Mouse (Mus musculus) hindbrain, embryonic 11.5 days (tissue): ENCODE data around the gene Dnajc30. TPM values are rescaled to one million over a fixed set of nuclear protein-coding genes. Genes with fewer than 3 reads are reported as not detected.

Source experiments
- ATAC-seq: fragments of 200-750 bp; cut with Nextera tagmentation; 2 replicates; pipeline ENCODE4 v1.8.0; 2017; ENCODE audit warnings: mild to moderate bottlenecking, moderate TSS enrichment, moderate library complexity; ENCODE audit not compliant: low FRiP score
- DNase-seq: peaks from one replicate; pipeline ENCODE4 v3.0.0-alpha.2; 2015; ENCODE audit warnings: low spot score
- H3K27ac ChIP-seq: fragments of 300-500 bp; sonication (generic); 2 replicates; pipeline ENCODE4 v1.5.1; 2014; ENCODE audit warnings: mild to moderate bottlenecking, low read depth, low read length
- H3K27me3 ChIP-seq: fragments of 300-500 bp; sonication (generic); 2 replicates; pipeline ENCODE4 v1.6.1; 2014; ENCODE audit warnings: mild to moderate bottlenecking, low read length, moderate library complexity, mixed read lengths; ENCODE audit not compliant: control insufficient read depth, insufficient read depth
- H3K36me3 ChIP-seq: fragments of 300-500 bp; sonication (generic); 2 replicates; pipeline ENCODE4 v1.6.1; 2014; ENCODE audit warnings: mild to moderate bottlenecking, low read length, moderate library complexity, mixed read lengths; ENCODE audit not compliant: control insufficient read depth, insufficient read depth
- H3K4me1 ChIP-seq: fragments of 300-500 bp; sonication (generic); replicated peaks from 2 replicates; pipeline ENCODE4 v1.6.1; 2014; ENCODE audit warnings: low read length, mixed read lengths; ENCODE audit not compliant: control insufficient read depth, insufficient read depth
- H3K4me2 ChIP-seq: fragments of 300-500 bp; sonication (generic); replicated peaks from 2 replicates; pipeline ENCODE4 v1.6.1; 2014; ENCODE audit warnings: mild to moderate bottlenecking, low read depth, low read length
- H3K4me3 ChIP-seq: fragments of 300-500 bp; sonication (generic); 2 replicates; pipeline ENCODE4 v1.5.1; 2014; ENCODE audit warnings: low read depth, low read length
- H3K9ac ChIP-seq: fragments of 300-500 bp; sonication (generic); 2 replicates; pipeline ENCODE4 v1.6.1; 2014; ENCODE audit warnings: low read depth, low read length
- H3K9me3 ChIP-seq: fragments of 300-500 bp; sonication (generic); 2 replicates; pipeline ENCODE4 v1.6.1; 2016; ENCODE audit warnings: low read length; ENCODE audit not compliant: control insufficient read depth
- WGBS: fragments of 180-500 bp; shearing (Covaris S2); extraction: QIAGEN DNeasy Blood & Tissue Kit; methylation state at CpG from one replicate; pipeline ENCODE4 v1.1.7; 2014; 5-methylcytosine and 5-hydroxymethylcytosine counted together
- polyA plus RNA-seq: library from polyadenylated mRNA; unstranded; fragments of >200 nt; fragmentation: Nextera tagmentation; extraction: Ambion mirVana; gene quantifications from 2 replicates; pipeline ENCODE4 v1.2.1, GENCODE M21; 2014

Dnajc30 gene
- polyA plus RNA-seq, 1 experiment from 2014 or later: 29.2 TPM

DNA sequence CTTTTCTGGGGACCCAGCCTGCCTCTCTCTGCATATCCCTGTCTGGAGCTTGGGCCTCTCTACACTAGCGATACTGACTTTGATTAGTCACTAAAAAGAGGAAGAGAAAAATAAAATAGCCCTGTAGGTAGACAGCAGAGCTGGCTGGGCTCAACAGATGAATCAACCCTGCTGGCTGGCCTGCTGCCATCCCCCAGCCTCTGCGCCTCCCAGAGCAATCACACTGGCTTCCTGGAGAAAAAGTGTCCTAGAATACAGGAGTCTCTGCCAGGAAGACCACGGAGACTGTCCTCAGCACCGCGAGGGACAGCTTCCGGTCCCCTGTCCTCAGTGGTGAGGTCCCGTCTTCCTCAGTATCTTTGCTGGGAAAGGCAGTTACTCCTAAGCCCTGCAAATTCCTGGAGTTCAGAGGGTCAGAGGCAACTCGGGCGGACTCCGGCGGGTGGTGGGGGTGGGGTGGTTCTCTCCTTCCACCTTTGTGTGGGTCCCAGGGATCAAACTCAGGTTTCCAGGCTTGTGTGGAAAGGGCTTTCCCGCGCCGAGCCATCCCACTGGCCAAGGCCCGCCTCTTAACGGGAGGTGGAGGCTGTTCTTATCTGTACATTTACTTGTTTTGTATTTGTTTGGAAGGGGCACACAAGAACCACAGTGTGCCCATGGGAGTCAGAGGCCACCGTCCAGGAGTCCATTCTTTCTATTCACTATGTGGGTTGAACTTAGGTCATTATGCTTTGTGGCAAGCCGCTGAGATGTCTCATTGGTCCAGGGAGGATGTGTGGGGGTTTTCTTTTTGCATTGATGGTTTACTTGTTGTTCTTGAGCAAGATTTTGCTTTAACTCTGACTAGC, 34.8 kb upstream of the Dnajc30 start:
- Histone ChIP-seq H3K9me3 (no peaks in the 10 kb centered on the region), H3K4me1 (no peaks in the 10 kb centered on the region), H3K27ac (no peak overlapping the region), H3K9ac (no peak overlapping the region), H3K27me3 (no peaks in the 10 kb centered on the region), H3K4me3 (no peak overlapping the region), H3K36me3 (no peaks in the 10 kb centered on the region), H3K4me2 (no peak overlapping the region)
- no peak for ATAC-seq
- 56% methylated on average over 18 of the region's 18 CpGs for WGBS
- DNase-seq: no peak

DNA sequence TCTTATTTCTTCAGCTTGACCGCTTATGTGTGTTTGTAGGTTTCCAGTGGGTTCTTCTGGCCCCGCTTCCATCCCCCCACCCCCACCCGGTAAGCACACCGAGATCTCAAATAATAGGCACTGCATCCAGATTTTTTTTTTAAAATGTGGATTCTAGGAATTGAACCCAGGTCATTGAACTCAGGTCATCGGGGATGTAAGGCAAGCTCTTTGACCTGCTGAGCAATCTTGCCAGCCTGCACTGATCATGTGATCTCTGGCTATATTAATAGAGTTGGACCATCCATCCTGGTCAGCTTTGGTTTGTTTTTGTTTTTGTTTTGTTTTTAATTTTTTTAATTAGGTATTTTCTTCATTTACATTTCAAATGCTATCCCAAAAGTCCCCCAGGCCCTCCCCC, 31.4 kb upstream of the Dnajc30 start:
- Histone ChIP-seq H3K4me2 (no peak overlapping the region), H3K36me3 (no peaks in the 10 kb centered on the region), H3K4me3 (no peak overlapping the region), H3K9ac (no peak overlapping the region), H3K9me3 (no peaks in the 10 kb centered on the region), H3K27ac (no peak overlapping the region), H3K27me3 (no peaks in the 10 kb centered on the region), H3K4me1 (no peaks in the 10 kb centered on the region)
- no peak for DNase-seq
- no peak for ATAC-seq
- 93% methylated on average over 5 of the region's 5 CpGs for WGBS

DNA sequence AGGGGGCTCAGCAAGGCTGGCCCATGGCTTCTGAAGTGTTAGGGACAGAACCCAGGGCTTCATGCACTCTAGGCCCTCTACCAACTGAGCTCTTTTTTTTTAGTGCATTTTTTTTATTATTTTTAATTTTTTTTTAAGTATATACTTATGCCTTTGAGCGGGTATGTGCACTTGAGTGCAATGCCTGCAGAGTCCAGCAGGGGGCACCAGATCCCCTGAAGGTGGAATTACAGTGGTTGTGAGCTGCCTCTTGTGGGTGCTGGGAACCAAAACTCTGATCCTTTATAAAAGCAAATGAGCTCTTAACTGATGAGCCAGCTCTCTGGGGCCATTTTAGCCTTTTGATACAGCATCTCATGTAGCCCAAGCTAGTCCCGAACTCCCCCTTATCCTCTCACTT, 29.4 kb upstream of the Dnajc30 start:
- no peak overlapping the region for H3K4me3 ChIP-seq
- no peaks in the 10 kb centered on the region for H3K36me3 ChIP-seq
- no peak overlapping the region for H3K4me2 ChIP-seq
- H3K27me3 ChIP-seq: no peaks in the 10 kb centered on the region
- ATAC-seq (no peak), DNase-seq (no peak)
- H3K4me1 ChIP-seq: no peaks in the 10 kb centered on the region
- H3K27ac ChIP-seq: no peak overlapping the region
- WGBS: 100% methylated on average over 2 of the region's 2 CpGs
- no peak overlapping the region for H3K9ac ChIP-seq
- no peaks in the 10 kb centered on the region for H3K9me3 ChIP-seq

DNA sequence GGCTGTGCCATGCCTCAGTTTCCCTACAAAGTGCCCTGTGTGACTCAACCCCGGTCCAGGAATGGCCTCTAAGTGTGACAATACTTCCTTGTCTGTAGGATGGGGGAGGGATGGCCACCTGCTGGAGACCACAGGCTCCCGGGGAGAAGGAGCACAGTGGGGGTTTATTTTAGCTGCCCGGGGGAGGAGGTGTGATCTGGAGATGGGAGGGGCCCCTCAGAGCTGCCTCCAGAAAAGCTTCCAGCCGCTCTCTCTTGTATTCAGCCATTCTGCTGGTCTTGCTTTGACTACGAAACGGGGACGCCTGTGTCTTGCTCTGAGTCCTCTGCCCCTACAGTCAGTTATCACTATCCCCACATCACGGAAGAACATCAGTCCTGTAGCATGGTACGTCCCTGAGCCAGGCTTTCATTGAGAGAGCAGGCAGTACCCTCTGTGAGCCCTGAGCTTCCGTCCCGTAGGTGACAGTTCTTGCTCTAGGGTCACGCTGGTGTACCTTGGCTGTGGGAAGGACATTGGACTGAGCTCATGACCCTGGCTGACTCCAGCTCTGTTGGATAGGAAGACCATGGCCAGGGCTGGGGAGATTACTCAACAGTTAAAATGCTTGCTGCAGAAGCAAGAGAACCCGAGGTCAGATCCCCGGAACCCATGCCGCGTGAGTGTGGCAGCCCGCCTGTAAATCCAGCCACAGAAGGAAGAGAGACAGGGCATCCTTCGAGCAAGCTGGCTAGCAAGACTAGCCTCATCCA, 28.2 kb upstream of the Dnajc30 start:
- no peaks in the 10 kb centered on the region for H3K36me3 ChIP-seq
- no peak overlapping the region for H3K9ac ChIP-seq
- H3K4me3 ChIP-seq: no peak overlapping the region
- no peaks in the 10 kb centered on the region for H3K9me3 ChIP-seq
- WGBS: 66% methylated on average over 18 of the region's 18 CpGs
- no peaks in the 10 kb centered on the region for H3K4me1 ChIP-seq
- ATAC-seq (no peak), DNase-seq (no peak)
- H3K4me2 ChIP-seq: no peak overlapping the region
- no peak overlapping the region for H3K27ac ChIP-seq
- no peaks in the 10 kb centered on the region for H3K27me3 ChIP-seq

DNA sequence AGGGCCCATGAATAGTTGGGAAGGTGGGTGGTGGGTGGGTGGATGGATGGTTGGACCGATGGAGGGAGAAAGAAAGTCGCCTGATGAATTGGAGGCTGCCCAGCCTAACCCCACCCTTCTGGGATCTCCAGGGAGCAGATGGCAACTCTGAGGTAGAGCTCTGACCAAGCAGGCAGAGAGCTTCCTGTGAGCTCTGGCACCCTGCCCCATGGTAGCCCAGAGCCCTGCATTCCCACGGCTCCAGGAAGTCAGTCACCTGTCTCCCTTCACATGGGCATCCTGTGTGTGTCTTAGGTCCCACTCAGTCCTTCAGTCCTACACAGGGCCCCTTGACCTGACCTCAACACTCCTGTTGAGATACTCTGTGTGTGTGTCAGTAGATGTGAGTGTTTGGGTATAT, 26.1 kb upstream of the Dnajc30 start:
- Histone ChIP-seq H3K36me3 (no peaks in the 10 kb centered on the region), H3K27me3 (no peaks in the 10 kb centered on the region; the same call in 1 of the 2 replicates), H3K4me3 (no peak overlapping the region), H3K4me2 (no peak overlapping the region), H3K9ac (no peak overlapping the region), H3K4me1 (0 out of 2 replicates have a peak, but pooled peaks cover 2% of the 10 kb centered on the region), H3K9me3 (no peaks in the 10 kb centered on the region), H3K27ac (no peak overlapping the region)
- WGBS: 83% methylated on average over 3 of the region's 3 CpGs
- ATAC-seq: no peak
- DNase-seq: no peak

DNA sequence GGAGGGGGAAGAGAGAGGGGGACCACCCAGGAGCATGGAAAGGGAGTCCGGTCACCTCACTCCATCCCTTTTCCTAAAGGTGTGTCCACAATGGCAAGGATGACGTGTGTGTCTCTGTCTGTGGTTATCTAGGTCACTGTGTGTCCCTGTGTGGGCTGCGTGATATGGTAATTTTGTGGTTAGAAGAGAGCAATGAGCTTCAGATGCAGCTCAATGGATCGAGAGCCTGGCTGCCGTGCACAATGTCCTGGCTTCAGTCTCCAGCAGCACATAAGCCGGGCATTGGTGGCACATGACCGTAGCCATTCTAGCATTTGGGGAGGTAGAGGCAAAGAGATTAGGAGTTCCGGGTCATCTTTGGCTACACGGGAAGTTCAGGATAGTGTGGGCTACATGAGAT, 24.5 kb upstream of the Dnajc30 start:
- no peak for DNase-seq
- Histone ChIP-seq H3K4me2 (no peak overlapping the region), H3K27ac (no peak overlapping the region), H3K4me3 (no peak overlapping the region), H3K9me3 (no peaks in the 10 kb centered on the region), H3K36me3 (no peaks in the 10 kb centered on the region), H3K27me3 (no peaks in the 10 kb centered on the region; the same call in 1 of the 2 replicates), H3K4me1 (0 out of 2 replicates have a peak, but pooled peaks cover 2% of the 10 kb centered on the region), H3K9ac (no peak overlapping the region)
- 91% methylated on average over 9 of the region's 9 CpGs for WGBS
- no peak for ATAC-seq

DNA sequence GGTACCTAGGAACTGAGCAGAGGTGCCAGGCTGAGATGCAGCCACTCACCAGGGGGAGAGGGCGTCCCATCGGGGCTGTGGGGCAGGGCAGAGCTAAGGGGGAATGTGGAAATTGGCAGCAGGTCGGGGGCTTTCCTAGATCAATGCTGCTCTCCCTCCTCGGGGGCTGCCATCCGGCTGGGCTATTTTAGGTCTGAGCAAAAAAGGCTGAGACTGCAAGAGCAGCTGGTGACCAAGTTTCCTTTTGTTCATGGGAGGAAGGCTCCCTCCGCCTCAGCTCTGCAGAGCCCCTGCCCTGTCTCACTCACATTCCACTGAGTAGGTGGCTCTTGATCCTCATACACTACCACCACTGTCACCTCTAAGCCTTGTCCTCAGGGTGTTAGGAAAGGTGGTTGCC, 23.9 kb upstream of the Dnajc30 start:
- Histone ChIP-seq H3K27ac (no peak overlapping the region), H3K4me2 (no peak overlapping the region), H3K4me1 (0 out of 2 replicates have a peak, but pooled peaks cover 2% of the 10 kb centered on the region), H3K27me3 (no peaks in the 10 kb centered on the region; the same call in 1 of the 2 replicates), H3K4me3 (no peak overlapping the region), H3K9ac (no peak overlapping the region), H3K9me3 (no peaks in the 10 kb centered on the region), H3K36me3 (no peaks in the 10 kb centered on the region)
- WGBS: 43% methylated on average over 6 of the region's 6 CpGs
- no peak for ATAC-seq
- no peak for DNase-seq

DNA sequence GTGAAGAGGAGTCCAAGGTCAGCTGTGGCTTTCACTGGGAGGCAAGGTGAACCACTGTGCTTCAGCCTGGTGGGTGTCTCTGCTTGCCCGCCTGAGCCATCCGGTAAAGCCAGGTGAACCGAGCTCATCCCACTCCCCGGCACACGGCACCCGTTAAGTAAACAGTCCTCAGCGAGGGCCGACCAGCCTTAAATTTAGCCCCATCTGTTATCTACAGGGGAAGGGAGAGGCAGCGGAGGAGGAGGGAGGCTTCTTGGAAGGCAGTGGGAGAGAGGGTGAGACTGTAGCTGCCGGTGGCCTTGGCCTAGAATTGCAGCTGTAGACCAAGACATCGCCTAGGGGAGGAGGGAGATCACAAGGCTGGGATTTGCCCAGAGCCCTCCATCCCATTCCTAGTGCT, 23.2 kb upstream of the Dnajc30 start:
- WGBS: 77% methylated on average over 11 of the region's 11 CpGs

More for the DNA sequence above, 23.2 kb upstream of the Dnajc30 start:
- Histone ChIP-seq H3K4me3 (no peak overlapping the region), H3K9me3 (no peaks in the 10 kb centered on the region), H3K9ac (no peak overlapping the region), H3K4me1 (0 out of 2 replicates have a peak, but pooled peaks cover 2% of the 10 kb centered on the region), H3K4me2 (no peak overlapping the region), H3K27me3 (no peaks in the 10 kb centered on the region; the same call in 1 of the 2 replicates), H3K27ac (no peak overlapping the region), H3K36me3 (no peaks in the 10 kb centered on the region)
- DNase-seq: no peak
- no peak for ATAC-seq
